In the genomic region with DNA sequence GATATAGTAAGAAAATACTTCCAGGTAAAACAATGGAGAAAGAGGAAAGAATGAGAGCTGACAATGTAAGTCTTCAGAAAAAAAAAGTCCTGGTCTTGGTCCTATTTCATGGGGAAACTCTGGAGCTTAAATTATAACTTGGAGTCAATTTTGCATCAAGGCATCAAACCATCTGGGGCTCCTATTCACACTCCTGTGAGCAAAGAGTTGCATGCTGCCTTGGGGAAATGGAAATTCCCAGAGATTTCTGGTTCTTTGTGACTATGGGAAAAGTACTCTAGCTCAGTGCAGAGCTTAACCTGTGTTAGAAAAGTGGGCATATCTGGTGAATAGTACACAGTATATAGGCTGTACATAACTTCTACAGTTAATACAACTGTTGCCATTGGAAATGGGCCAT, we compare ENCODE assay signal across 26 mouse cellular contexts.
"Had no signal": no experiment of that assay in that cellular context is flagged by ENCODE, and none has a peak within 500 bp of the region (broad histone marks: within the 10 kb centered on the region; RNA-seq: fewer than 3 reads in every experiment).

No protein-coding gene starts in this region.

- H3K9ac ChIP-seq: heart, embryonic 13.5 days; heart, embryonic 15.5 days; hindbrain, embryonic 12.5 days; hindbrain, embryonic 14.5 days; intestine, embryonic 15.5 days; limb, embryonic 12.5 days; liver, embryonic 13.5 days had no signal

- DNase-seq: gastrocnemius, postnatal 14 days; gastrocnemius, postnatal 36 days; heart, adult 11 months; heart, adult 2 months; heart, postnatal 14 days; heart, postnatal 36 days; kidney, adult 18-20 months; kidney, adult 8-10 months; kidney, postnatal 10 days; kidney, postnatal 25 days; kidney, postnatal 4 days; liver; liver, embryonic 13.5 days had no signal

- H3K4me2 ChIP-seq: heart, embryonic 11.5 days; heart, embryonic 13.5 days; heart, embryonic 15.5 days; hindbrain, embryonic 12.5 days; hindbrain, embryonic 14.5 days; intestine, embryonic 15.5 days; limb, embryonic 12.5 days; liver, embryonic 11.5 days; liver, embryonic 13.5 days had no signal

- H3K9me3 ChIP-seq: heart, embryonic 13.5 days; heart, embryonic 15.5 days; hindbrain, embryonic 12.5 days; intestine, embryonic 15.5 days; limb, embryonic 10.5 days; limb, embryonic 12.5 days; liver, embryonic 13.5 days had no signal

- H3K27me3 ChIP-seq: heart, embryonic 13.5 days; heart, embryonic 15.5 days; hindbrain, embryonic 12.5 days; intestine, embryonic 15.5 days; limb, embryonic 12.5 days; liver, embryonic 13.5 days had no signal

- H3K36me3 ChIP-seq: heart, embryonic 13.5 days; heart, embryonic 15.5 days; hindbrain, embryonic 12.5 days; intestine, embryonic 15.5 days; limb, embryonic 10.5 days; limb, embryonic 12.5 days; liver, embryonic 13.5 days had no signal

- H3K4me1 ChIP-seq: heart, embryonic 13.5 days; heart, embryonic 15.5 days; hindbrain, embryonic 12.5 days; intestine, embryonic 15.5 days; limb, embryonic 10.5 days; limb, embryonic 12.5 days; liver, embryonic 13.5 days had no signal

- ATAC-seq: hindbrain, embryonic 16.5 days; inflammation-experienced regulatory T-cells, adult 6 months; intestine, embryonic 15.5 days; intestine, postnatal 0 days had no signal

- H3K4me3 ChIP-seq: heart, adult 2 months; heart, embryonic 13.5 days; heart, embryonic 15.5 days; hindbrain, embryonic 12.5 days; intestine, embryonic 15.5 days; layer of hippocampus, adult 2 months; limb, embryonic 10.5 days; limb, embryonic 12.5 days; liver, embryonic 13.5 days had no signal

- H3K27ac ChIP-seq: heart, adult 2 months; heart, embryonic 13.5 days; heart, embryonic 15.5 days; hindbrain, embryonic 12.5 days; hindbrain, embryonic 14.5 days; intestine, embryonic 15.5 days; layer of hippocampus, adult 2 months; limb, embryonic 10.5 days; limb, embryonic 12.5 days; liver, embryonic 13.5 days had no signal
